21 mouse cellular contexts compared by ENCODE assay signal in the genomic region with DNA sequence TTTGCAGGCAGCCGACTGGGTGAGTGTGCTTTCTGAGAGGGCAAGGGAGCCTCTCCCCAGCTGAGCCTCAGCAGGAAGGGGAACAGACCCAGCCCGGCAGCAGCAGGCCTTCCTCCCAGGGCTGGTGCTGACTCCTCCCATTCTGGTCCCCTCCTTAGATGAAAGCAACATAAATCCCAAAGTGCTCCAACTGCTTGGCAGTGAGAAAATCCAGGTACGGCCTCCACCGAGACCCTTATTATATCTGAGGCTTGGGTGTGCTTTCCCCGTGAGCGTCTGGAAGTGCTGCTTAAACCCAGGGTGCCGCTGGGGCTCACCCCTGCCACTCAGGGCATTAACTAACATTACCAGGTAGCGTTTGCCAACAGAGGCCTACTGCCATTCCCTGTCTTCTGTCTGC. TPM values are rescaled to one million over a fixed set of nuclear protein-coding genes. Genes with fewer than 3 reads are reported as not detected.
DNase-seq lines count a peak whose midpoint lies in the region; ATAC-seq and TF ChIP-seq lines count a peak whose summit lies in the region.
"Had no signal": no experiment of that assay in that cellular context is flagged by ENCODE, and none has a peak within 500 bp of the region (broad histone marks: within the 10 kb centered on the region; RNA-seq: fewer than 3 reads in every experiment).

No protein-coding gene starts in this region.

- H3K36me3 ChIP-seq in forebrain, embryonic 12.5 days (replicated peaks): peaks cover 45% of the 10 kb centered on the region
- peaks cover 44% of the 10 kb centered on the region for H3K36me3 ChIP-seq in forebrain, embryonic 13.5 days (ENCODE audit: poor library complexity, severe bottlenecking)
- H3K36me3 ChIP-seq in midbrain, embryonic 15.5 days (replicated peaks): 0 out of 2 replicates have a peak, but pooled peaks cover 24% of the 10 kb centered on the region
- 0 out of 2 replicates have a peak, but pooled peaks cover 2% of the 10 kb centered on the region for H3K36me3 ChIP-seq in midbrain, embryonic 11.5 days (ENCODE audit: control insufficient read depth, insufficient read depth, low read length)

- H3K4me2 ChIP-seq in forebrain, embryonic 12.5 days: no peak overlapping the region
- H3K4me2 ChIP-seq in forebrain, embryonic 13.5 days: no peak overlapping the region
- H3K4me2 ChIP-seq in midbrain, embryonic 15.5 days: no peak overlapping the region
- H3K4me2 ChIP-seq in midbrain, embryonic 11.5 days: no peak overlapping the region
- H3K4me2 ChIP-seq: embryonic facial prominence, embryonic 13.5 days; heart, embryonic 15.5 days had no signal

- H3K27ac ChIP-seq in forebrain, embryonic 12.5 days: 0 out of 2 replicates have a peak overlapping the region, but pooled peaks have one; percentile 3
- H3K27ac ChIP-seq in forebrain, embryonic 13.5 days: no peak overlapping the region
- peak overlapping the region; percentile 30; the same call in 1 of the 2 replicates for H3K27ac ChIP-seq in midbrain, embryonic 15.5 days
- no peak overlapping the region for H3K27ac ChIP-seq in midbrain, embryonic 11.5 days (ENCODE audit: low read depth, low read length)
- H3K27ac ChIP-seq: embryonic facial prominence, embryonic 13.5 days; heart, adult 2 months; heart, embryonic 15.5 days had no signal

- H3K9me3 ChIP-seq in forebrain, embryonic 12.5 days: no peaks in the 10 kb centered on the region
- no peaks in the 10 kb centered on the region for H3K9me3 ChIP-seq in forebrain, embryonic 13.5 days (replicated peaks)
- no peaks in the 10 kb centered on the region for H3K9me3 ChIP-seq in midbrain, embryonic 15.5 days
- H3K9me3 ChIP-seq in midbrain, embryonic 11.5 days (ENCODE audit: control insufficient read depth, low read length): no peaks in the 10 kb centered on the region
- H3K9me3 ChIP-seq: embryonic facial prominence, embryonic 13.5 days; heart, embryonic 15.5 days had no signal

- H3K4me3 ChIP-seq in forebrain, embryonic 12.5 days (replicated peaks): no peak overlapping the region
- H3K4me3 ChIP-seq in forebrain, embryonic 13.5 days: no peak overlapping the region
- H3K4me3 ChIP-seq in midbrain, embryonic 15.5 days: no peak overlapping the region
- no peak overlapping the region for H3K4me3 ChIP-seq in midbrain, embryonic 11.5 days (ENCODE audit: low read depth, low read length)
- H3K4me3 ChIP-seq in lung, adult 2 months (replicated peaks; ENCODE audit: extremely low read depth, low read depth, low read length): no peak overlapping the region
- H3K4me3 ChIP-seq: embryonic facial prominence, embryonic 13.5 days; heart, adult 2 months; heart, embryonic 15.5 days; myocyte had no signal

- no peak for TF ChIP-seq POLR2A in lung, adult 2 months (IDR thresholded peaks at IDR 0.05; ENCODE audit: borderline replicate concordance, extremely low read depth, low read depth, low read length)

- no peaks in the 10 kb centered on the region for H3K27me3 ChIP-seq in forebrain, embryonic 12.5 days
- H3K27me3 ChIP-seq in forebrain, embryonic 13.5 days: no peaks in the 10 kb centered on the region
- no peaks in the 10 kb centered on the region for H3K27me3 ChIP-seq in midbrain, embryonic 15.5 days (replicated peaks)
- no peaks in the 10 kb centered on the region for H3K27me3 ChIP-seq in midbrain, embryonic 11.5 days (ENCODE audit: control insufficient read depth, insufficient read depth, low read length)
- H3K27me3 ChIP-seq: embryonic facial prominence, embryonic 13.5 days; heart, embryonic 15.5 days had no signal

- no peak for TF ChIP-seq CTCF in lung, adult 2 months (IDR thresholded peaks at IDR 0.05; ENCODE audit: insufficient read depth, low read length)

- DNase-seq in midbrain, embryonic 11.5 days (ENCODE audit: low spot score, missing footprints): no peak
- DNase-seq in kidney, postnatal 25 days: no peak
- DNase-seq in lung, adult 2 months: no peak
- DNase-seq: adrenal gland, postnatal 10 days; cerebellum, adult 9-10 months; gastrocnemius, postnatal 10 days; heart, adult 2 months; heart, postnatal 4 days; kidney, adult 9 months; kidney, postnatal 4 days; liver, postnatal 0 days; thymus, postnatal 14 days had no signal

- no peak for ATAC-seq in forebrain, embryonic 12.5 days (ENCODE audit: low FRiP score)
- no peak for ATAC-seq in forebrain, embryonic 13.5 days
- no peak for ATAC-seq in midbrain, embryonic 15.5 days (replicated peaks)
- no peak for ATAC-seq in midbrain, embryonic 11.5 days (ENCODE audit: low FRiP score)
- 0 out of 2 replicates have a peak, but pooled peaks have one; percentile 14 for ATAC-seq in megakaryocyte progenitor cell, adult 5-6 weeks (replicated peaks; ENCODE audit: poor library complexity)
- ATAC-seq: activated CD4-positive, CD25-positive, alpha-beta regulatory T cell, adult 4 months; CD4-positive, CD25-positive, alpha-beta regulatory T cell, adult 4 months; liver, postnatal 0 days had no signal

- no peak overlapping the region for H3K9ac ChIP-seq in forebrain, embryonic 12.5 days
- no peak overlapping the region for H3K9ac ChIP-seq in forebrain, embryonic 13.5 days
- H3K9ac ChIP-seq in midbrain, embryonic 15.5 days: no peak overlapping the region
- no peak overlapping the region for H3K9ac ChIP-seq in midbrain, embryonic 11.5 days (ENCODE audit: low read length)
- H3K9ac ChIP-seq: embryonic facial prominence, embryonic 13.5 days; heart, embryonic 15.5 days; liver, postnatal 0 days had no signal

- WGBS in forebrain, embryonic 12.5 days: 74% methylated on average over 8 of the region's 8 CpGs
- WGBS in forebrain, embryonic 13.5 days: 77% methylated on average over 8 of the region's 8 CpGs
- 81% methylated on average over 8 of the region's 8 CpGs for WGBS in midbrain, embryonic 15.5 days
- 75% methylated on average over 8 of the region's 8 CpGs for WGBS in midbrain, embryonic 11.5 days
- WGBS in lung, adult 2 months: 72% methylated on average over 8 of the region's 8 CpGs

- peaks cover 22% of the 10 kb centered on the region for H3K4me1 ChIP-seq in forebrain, embryonic 12.5 days
- peaks cover 21% of the 10 kb centered on the region for H3K4me1 ChIP-seq in forebrain, embryonic 13.5 days
- H3K4me1 ChIP-seq in midbrain, embryonic 15.5 days: peaks cover 15% of the 10 kb centered on the region
- H3K4me1 ChIP-seq in midbrain, embryonic 11.5 days (ENCODE audit: control insufficient read depth, insufficient read depth, low read length): peaks cover 10% of the 10 kb centered on the region
- peaks cover 12% of the 10 kb centered on the region for H3K4me1 ChIP-seq in lung, adult 2 months (ENCODE audit: control insufficient read depth, insufficient read depth, low read length)

RNA-seq across cellular contexts. Expression of gene Kctd10, which starts 20.7 kb away (rescaled TPM):
- 93.1 and 94.6 TPM in 2 replicates for polyA plus RNA-seq in forebrain, embryonic 12.5 days (2016; fragmentation: Nextera tagmentation; extraction: Ambion mirVana)
- polyA plus RNA-seq in forebrain, embryonic 13.5 days (2015; fragmentation: Nextera tagmentation; extraction: Ambion mirVana): 81.3 and 89.7 TPM in 2 replicates
- 80.7 and 82.7 TPM in 2 replicates for polyA plus RNA-seq in midbrain, embryonic 15.5 days (2015; fragmentation: Nextera tagmentation; extraction: Ambion mirVana)
- 104 and 112 TPM in 2 replicates for polyA plus RNA-seq in midbrain, embryonic 11.5 days (2014; fragmentation: Nextera tagmentation; extraction: Ambion mirVana)
- total RNA-seq in megakaryocyte progenitor cell, adult 5-6 weeks (2015): 17.8 and 19.8 TPM in 2 replicates
- total RNA-seq in megakaryocyte progenitor cell, adult 5-6 weeks (2017): 35.8 and 38.6 TPM in 2 replicates
- polyA plus RNA-seq in lung, adult 2 months (2012; rRNA removed): 278 and 318 TPM in 2 replicates

RNA-seq across cellular contexts. Expression of gene Ube3b, which starts 20.8 kb away (rescaled TPM):
- 53.7 and 60.1 TPM in 2 replicates for polyA plus RNA-seq in forebrain, embryonic 12.5 days (2016; fragmentation: Nextera tagmentation; extraction: Ambion mirVana)
- polyA plus RNA-seq in forebrain, embryonic 13.5 days (2015; fragmentation: Nextera tagmentation; extraction: Ambion mirVana): 34.0 and 41.7 TPM in 2 replicates
- polyA plus RNA-seq in midbrain, embryonic 15.5 days (2015; fragmentation: Nextera tagmentation; extraction: Ambion mirVana): 41.3 and 41.4 TPM in 2 replicates
- 45.5 and 49.7 TPM in 2 replicates for polyA plus RNA-seq in midbrain, embryonic 11.5 days (2014; fragmentation: Nextera tagmentation; extraction: Ambion mirVana)
- 26.5 and 26.6 TPM in 2 replicates for total RNA-seq in megakaryocyte progenitor cell, adult 5-6 weeks (2015)
- total RNA-seq in megakaryocyte progenitor cell, adult 5-6 weeks (2017): 16.7 and 18.5 TPM in 2 replicates
- polyA plus RNA-seq in lung, adult 2 months (2012; rRNA removed): 69.2 and 74.3 TPM in 2 replicates

Comparison
In these comparisons a context has a peak if more than half of its experiments do, and no peak if none do; other contexts are left out.
1. H3K27ac ChIP-seq: peak in forebrain, embryonic 12.5 days (single experiment) and midbrain, embryonic 15.5 days (single experiment); none in forebrain, embryonic 13.5 days (single experiment) and midbrain, embryonic 11.5 days (single experiment).